Mouse (Mus musculus) limb, embryonic 14.5 days (tissue): ENCODE measurements around the gene Dlg4. TPM values are rescaled to one million over a fixed set of nuclear protein-coding genes. Genes with fewer than 3 reads are reported as not detected.

Experiments
- ATAC-seq: fragments of 200-750 bp; cut with Nextera tagmentation; 2 replicates; pipeline ENCODE4 v1.8.0; 2017; ENCODE audit warnings: low read depth, moderate number of reproducible peaks, moderate TSS enrichment; ENCODE audit not compliant: low FRiP score
- DNase-seq: peaks from one replicate; pipeline ENCODE4 v3.0.0-alpha.2; 2015; ENCODE audit warnings: low spot score
- H3K27ac ChIP-seq: fragments of 300-500 bp; sonication (generic); replicated peaks from 2 replicates; pipeline ENCODE4 v1.5.1; 2014; ENCODE audit warnings: low read depth, mild to moderate bottlenecking, low read length, moderate library complexity, mixed read lengths
- H3K27me3 ChIP-seq: fragments of 300-500 bp; sonication (generic); 2 replicates; pipeline ENCODE4 v1.6.1; 2014; ENCODE audit warnings: low read length, mixed read lengths; ENCODE audit not compliant: control insufficient read depth, insufficient read depth
- H3K36me3 ChIP-seq: fragments of 300-500 bp; sonication (generic); 2 replicates; pipeline ENCODE4 v1.6.1; 2014; ENCODE audit warnings: mild to moderate bottlenecking, low read length, moderate library complexity, mixed read lengths; ENCODE audit not compliant: control insufficient read depth, insufficient read depth
- H3K4me1 ChIP-seq: fragments of 300-500 bp; sonication (generic); 2 replicates; pipeline ENCODE4 v1.6.1; 2014; ENCODE audit warnings: antibody characterized with exemption, low read length, mixed read lengths; ENCODE audit not compliant: control insufficient read depth, insufficient read depth
- H3K4me2 ChIP-seq: fragments of 300-500 bp; sonication (generic); replicated peaks from 2 replicates; pipeline ENCODE4 v1.6.1; 2014; ENCODE audit warnings: low read depth, mild to moderate bottlenecking, low read length, moderate library complexity; ENCODE audit not compliant: severe bottlenecking
- H3K4me3 ChIP-seq: fragments of 300-500 bp; sonication (generic); replicated peaks from 2 replicates; pipeline ENCODE4 v1.5.1; 2014; ENCODE audit warnings: low read length
- H3K9ac ChIP-seq: fragments of 300-500 bp; sonication (generic); 2 replicates; pipeline ENCODE4 v1.6.1; 2014; ENCODE audit warnings: mild to moderate bottlenecking, low read depth, low read length, moderate library complexity; ENCODE audit not compliant: severe bottlenecking
- H3K9me3 ChIP-seq: fragments of 300-500 bp; sonication (generic); 2 replicates; pipeline ENCODE4 v1.6.1; 2016; ENCODE audit warnings: low read length; ENCODE audit not compliant: control insufficient read depth
- POLR2A ChIP-seq: fragments of 200-500 bp; IDR thresholded peaks from 2 replicates; pipeline ENCODE4 v1.8.0; 2012; ENCODE audit warnings: inconsistent platforms, mild to moderate bottlenecking, moderate library complexity, borderline replicate concordance; ENCODE audit not compliant: insufficient read depth, insufficient read length; ENCODE audit errors: extremely low read depth
- WGBS: fragments of 180-500 bp; shearing (Covaris S2); extraction: QIAGEN DNeasy Blood & Tissue Kit; methylation state at CpG from one replicate; pipeline ENCODE4 v1.1.7; 2014; 5-methylcytosine and 5-hydroxymethylcytosine counted together
- polyA plus RNA-seq, 2 experiments: library from polyadenylated mRNA; depleted of rRNA in 1 of 2; stranded (reverse) in 1 of 2; unstranded in 1 of 2; fragments of >200 nt; fragmentation: Nextera tagmentation in 1 of 2; extraction: Ambion mirVana in 1 of 2; gene quantifications; 2 replicates each; pipeline versions ENCODE4 v1.2.1 to v1.2.3; 2012 to 2014

The Dlg4 gene
- polyA plus RNA-seq, 2 experiments: 9.7 to 89.6 TPM

DNA sequence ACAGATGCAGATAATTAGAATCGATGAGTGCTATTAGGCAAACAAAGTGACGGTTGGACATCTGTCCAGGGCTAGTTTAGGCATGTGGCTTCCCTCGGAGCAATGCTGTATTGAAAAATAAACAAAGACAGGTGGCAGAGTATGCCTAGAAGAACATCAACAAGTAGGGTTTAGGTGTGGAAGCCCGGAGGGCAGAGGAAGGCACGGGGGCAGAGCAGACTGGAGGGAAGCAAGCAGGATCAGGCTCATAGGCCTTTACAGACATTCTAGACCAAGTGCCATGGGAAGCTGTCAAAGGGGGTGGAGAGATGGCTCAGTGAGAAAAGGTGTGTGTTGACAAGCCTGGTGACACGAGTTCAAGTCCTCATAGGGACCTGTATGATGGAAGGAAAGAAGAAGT lies 32.6 kb downstream of the Dlg4 start:
- no peak overlapping the region for H3K4me2 ChIP-seq
- WGBS: 48% methylated on average over 6 of the region's 6 CpGs
- peaks cover 5% of the 10 kb centered on the region for H3K36me3 ChIP-seq
- ATAC-seq: no peak
- TF ChIP-seq POLR2A: no peak
- H3K4me3 ChIP-seq: no peak overlapping the region
- H3K27ac ChIP-seq: no peak overlapping the region
- H3K27me3 ChIP-seq: no peaks in the 10 kb centered on the region
- H3K4me1 ChIP-seq: no peaks in the 10 kb centered on the region
- no peaks in the 10 kb centered on the region for H3K9me3 ChIP-seq
- no peak overlapping the region for H3K9ac ChIP-seq
- DNase-seq: no peak

DNA sequence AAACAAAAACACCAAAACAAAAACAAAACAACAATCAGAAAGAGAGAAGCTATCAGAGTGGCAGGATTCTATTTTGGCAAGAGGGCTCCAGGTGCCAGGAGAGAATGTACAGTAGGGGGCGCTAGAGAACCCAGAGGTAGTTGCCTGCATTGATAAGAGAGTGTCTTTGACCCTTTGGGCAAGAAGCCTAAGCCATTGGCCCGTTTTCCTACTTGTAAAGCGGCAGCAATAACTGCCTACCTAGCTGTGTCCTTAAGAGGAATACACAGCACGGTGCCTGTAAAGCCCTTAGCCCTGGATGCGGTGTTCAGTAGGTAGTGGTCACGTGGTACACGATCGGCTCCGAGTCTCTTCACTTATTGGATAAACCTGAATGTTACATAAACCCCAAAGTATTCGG lies 33.1 kb downstream of the Dlg4 start:
- Histone ChIP-seq H3K27ac (no peak overlapping the region), H3K9ac (no peak overlapping the region), H3K4me3 (no peak overlapping the region), H3K36me3 (peaks cover under 1% of the 10 kb centered on the region), H3K4me2 (no peak overlapping the region), H3K27me3 (no peaks in the 10 kb centered on the region), H3K9me3 (no peaks in the 10 kb centered on the region), H3K4me1 (no peaks in the 10 kb centered on the region)
- no peak for TF ChIP-seq POLR2A
- DNase-seq: no peak
- no peak for ATAC-seq
- WGBS: 59% methylated on average over 10 of the region's 10 CpGs

DNA sequence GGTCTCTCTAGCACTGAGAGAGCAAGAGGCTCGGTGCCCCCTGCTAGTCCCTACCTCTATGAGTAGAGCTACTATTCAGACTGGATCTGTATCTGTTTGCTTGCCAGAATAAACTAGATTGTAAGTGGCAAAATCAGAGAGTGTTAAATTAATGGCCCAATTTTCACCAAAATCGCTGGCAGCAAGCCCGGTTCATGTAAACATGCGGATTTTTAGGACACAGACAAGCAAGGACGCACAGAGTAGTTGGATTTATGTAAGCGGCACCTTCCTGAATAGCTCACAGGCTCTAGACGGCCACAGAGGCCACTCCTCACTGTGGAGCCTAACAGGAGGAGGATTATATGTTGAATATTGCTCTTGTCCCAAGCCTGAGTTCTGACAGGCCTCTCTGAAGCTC lies 36.4 kb downstream of the Dlg4 start:
- Histone ChIP-seq H3K27me3 (no peaks in the 10 kb centered on the region), H3K27ac (no peak overlapping the region), H3K4me3 (no peak overlapping the region), H3K9me3 (no peaks in the 10 kb centered on the region), H3K9ac (no peak overlapping the region), H3K4me2 (no peak overlapping the region), H3K36me3 (no peaks in the 10 kb centered on the region), H3K4me1 (no peaks in the 10 kb centered on the region)
- DNase-seq (no peak), ATAC-seq (no peak)
- TF ChIP-seq POLR2A: no peak
- WGBS: 58% methylated on average over 7 of the region's 7 CpGs

DNA sequence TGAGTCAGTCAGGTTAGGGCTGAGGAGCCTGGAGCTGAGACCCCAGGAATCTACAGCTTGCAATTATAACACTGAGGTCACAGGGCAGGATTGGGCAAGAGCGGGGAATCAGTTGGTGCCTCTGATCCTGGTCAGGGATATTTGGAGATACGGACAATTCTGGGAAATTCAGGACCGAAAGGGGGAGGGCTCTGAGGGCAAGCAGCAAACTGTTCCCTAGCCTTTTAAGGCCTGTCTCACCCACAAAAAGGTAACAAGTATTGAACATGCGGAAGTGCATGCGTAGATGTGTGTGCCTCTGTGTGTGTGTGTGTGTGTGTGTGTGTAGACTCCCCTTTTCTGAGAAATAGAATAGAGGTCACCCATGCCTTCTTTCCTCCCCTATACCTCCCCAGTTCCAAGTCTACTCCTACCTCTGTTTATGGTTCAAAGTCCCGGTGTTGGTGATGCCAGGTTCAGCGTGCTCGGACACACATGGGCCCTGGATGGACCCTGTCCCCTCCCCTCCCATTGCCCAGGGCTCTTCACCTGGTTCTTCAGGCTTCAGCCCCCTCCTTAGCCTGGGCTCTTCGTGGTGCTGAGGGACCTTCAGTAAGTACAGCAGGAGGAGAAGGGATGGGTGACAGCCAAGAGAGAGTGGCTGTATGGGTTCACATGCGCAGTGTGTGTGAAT lies 37.3 kb downstream of the Dlg4 start, which contains the start of gene Asgr1:
Asgr1 (plus strand) TSS at position 188 of the 673 bp plus-strand sequence.
- H3K4me2 ChIP-seq: no peak within 1 kb of the TSS
- H3K36me3 ChIP-seq: no peaks in the 10 kb centered on the region
- no peaks in the 10 kb centered on the region for H3K4me1 ChIP-seq
- 84% methylated on average over 10 of the region's 10 CpGs for WGBS
- no peak for TF ChIP-seq POLR2A
- ATAC-seq (no peak), DNase-seq (no peak)
- H3K9ac ChIP-seq: no peak within 1 kb of the TSS
- H3K27ac ChIP-seq: no peak within 1 kb of the TSS
- no peaks in the 10 kb centered on the region for H3K27me3 ChIP-seq
- H3K4me3 ChIP-seq: no peak within 1 kb of the TSS
- no peaks in the 10 kb centered on the region for H3K9me3 ChIP-seq

DNA sequence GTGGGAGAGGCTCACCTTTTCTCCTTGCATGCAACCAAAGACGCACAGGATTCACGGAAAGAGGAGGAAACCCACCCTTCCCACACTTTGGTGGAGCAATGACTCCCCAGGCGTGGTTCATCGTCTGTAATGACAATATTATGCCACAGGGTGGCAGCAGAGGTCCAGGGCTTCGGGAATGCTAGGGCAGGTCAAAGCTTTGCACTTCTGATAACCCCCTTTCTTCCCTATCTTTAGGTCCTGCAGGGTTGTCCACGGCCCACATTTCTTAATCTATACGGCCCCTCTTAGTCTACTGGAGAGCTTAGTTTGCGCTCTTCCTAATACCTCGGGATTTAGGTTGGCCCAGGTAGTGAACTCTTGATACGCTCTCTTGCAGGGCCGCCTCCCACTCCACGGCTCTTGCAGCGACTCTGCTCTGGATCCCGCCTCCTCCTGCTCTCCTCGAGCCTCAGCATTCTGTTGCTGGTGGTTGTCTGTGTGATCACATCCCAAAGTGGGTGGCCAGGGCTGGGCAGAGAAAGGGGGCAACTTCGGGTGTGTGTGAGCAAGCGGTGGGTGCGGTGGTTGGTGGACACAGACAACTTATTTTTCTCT lies 39.0 kb downstream of the Dlg4 start:
- H3K36me3 ChIP-seq: no peaks in the 10 kb centered on the region
- H3K9me3 ChIP-seq: no peaks in the 10 kb centered on the region
- H3K4me3 ChIP-seq: no peak overlapping the region
- H3K4me1 ChIP-seq: no peaks in the 10 kb centered on the region
- WGBS: 26% methylated on average over 17 of the region's 18 CpGs
- DNase-seq (peak; percentile 58), ATAC-seq (peak; percentile 63)
- H3K27me3 ChIP-seq: no peaks in the 10 kb centered on the region
- H3K9ac ChIP-seq: no peak overlapping the region
- no peak overlapping the region for H3K27ac ChIP-seq
- no peak for TF ChIP-seq POLR2A
- peak overlapping the region; percentile 22 for H3K4me2 ChIP-seq
